Mouse (Mus musculus): ENCODE data around the gene Gbx2.

Gbx2 gene

DNA sequence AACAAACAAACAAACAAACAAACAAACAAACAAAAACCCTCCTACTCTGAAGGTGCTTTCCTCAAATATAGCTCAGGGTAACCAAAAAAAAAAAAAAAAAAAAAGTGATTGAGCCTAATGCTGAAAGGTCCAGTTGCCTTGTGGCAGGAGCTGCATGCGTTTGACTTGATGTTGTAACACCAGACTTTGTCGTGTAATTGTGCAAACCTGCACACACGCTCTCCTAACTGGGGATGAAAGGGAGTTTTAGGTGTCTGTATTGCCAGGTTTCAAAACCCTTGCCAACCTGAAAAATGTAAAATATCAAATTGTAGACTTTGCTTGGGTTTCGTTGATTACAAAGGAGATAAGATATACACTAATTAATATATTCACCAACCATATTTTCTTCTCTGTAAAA, 17.4 kb downstream of the Gbx2 start:
- peaks cover 58% of the 10 kb centered on the region for H3K4me1 ChIP-seq (replicated peaks; ENCODE audit: low read depth, low read length)
- no peak overlapping the region for H3K4me3 ChIP-seq (replicated peaks; ENCODE audit: low read length)
- no peak for TF ChIP-seq CTCF (conservative IDR thresholded peaks at IDR 0.05; ENCODE audit: low read length)
- TF ChIP-seq POU5F1 (IDR thresholded peaks at IDR 0.05; ENCODE audit: borderline replicate concordance, low read length), result no peak
- TF ChIP-seq NANOG (IDR thresholded peaks at IDR 0.05; ENCODE audit: borderline replicate concordance, low read length), result no peak
- H3K9me3 ChIP-seq (ENCODE audit: low read length), result no peaks in the 10 kb centered on the region
- no peaks in the 10 kb centered on the region for H3K36me3 ChIP-seq (ENCODE audit: insufficient read depth, low read length)
- H3K27me3 ChIP-seq (ENCODE audit: insufficient read depth, low read length), result peaks cover 19% of the 10 kb centered on the region

DNA sequence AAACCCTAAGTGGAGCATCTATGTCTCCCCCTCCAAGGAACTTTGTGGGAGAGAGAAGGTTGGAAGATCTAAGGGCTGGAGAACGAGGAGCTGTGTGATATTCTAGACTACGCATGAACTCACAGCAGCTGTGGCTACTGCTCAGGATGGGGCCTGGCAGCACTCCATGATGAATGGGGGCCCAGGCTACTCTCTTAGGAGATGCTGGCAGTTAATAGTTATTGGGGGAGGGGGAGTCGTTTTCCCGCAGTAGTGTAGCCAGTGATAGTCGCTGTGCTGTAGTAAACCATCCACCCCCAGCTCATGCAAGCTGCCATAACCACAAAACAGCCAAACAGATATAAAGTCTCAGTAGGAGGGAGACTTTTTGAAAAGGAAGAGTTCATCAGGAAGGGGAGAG, 18.6 kb downstream of the Gbx2 start:
- TF ChIP-seq POU5F1 (IDR thresholded peaks at IDR 0.05; ENCODE audit: borderline replicate concordance, low read length) (no peak), NANOG (IDR thresholded peaks at IDR 0.05; ENCODE audit: borderline replicate concordance, low read length) (no peak), CTCF (conservative IDR thresholded peaks at IDR 0.05; ENCODE audit: low read length) (no peak)
- H3K9me3 ChIP-seq (ENCODE audit: low read length), result no peaks in the 10 kb centered on the region
- no peak overlapping the region for H3K4me3 ChIP-seq (replicated peaks; ENCODE audit: low read length)
- H3K36me3 ChIP-seq (ENCODE audit: insufficient read depth, low read length), result no peaks in the 10 kb centered on the region
- peaks cover 10% of the 10 kb centered on the region; the same call in 1 of the 2 replicates for H3K27me3 ChIP-seq (ENCODE audit: insufficient read depth, low read length)
- peaks cover 48% of the 10 kb centered on the region for H3K4me1 ChIP-seq (replicated peaks; ENCODE audit: low read depth, low read length)

DNA sequence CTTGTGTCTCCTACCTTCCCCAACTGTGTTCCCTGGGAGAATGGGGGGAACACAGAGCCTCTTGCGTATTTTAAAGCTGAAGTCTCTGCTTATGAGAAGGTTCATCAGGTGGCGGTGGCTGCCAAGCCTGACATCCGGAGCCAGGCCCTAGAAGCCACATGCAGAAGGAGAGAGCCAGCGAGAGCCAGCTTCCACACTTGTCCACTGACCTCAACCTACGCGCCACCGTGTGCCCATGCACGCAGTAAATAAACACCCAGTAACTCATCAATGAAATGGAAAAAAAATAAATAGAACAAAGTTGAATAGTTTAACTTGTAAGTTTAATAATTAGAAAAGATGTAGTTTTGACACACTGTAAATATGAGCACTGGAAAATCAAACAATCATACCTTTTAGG, 21.2 kb downstream of the Gbx2 start:
- Histone ChIP-seq H3K27me3 (ENCODE audit: insufficient read depth, low read length) (no peaks in the 10 kb centered on the region), H3K4me1 (replicated peaks; ENCODE audit: low read depth, low read length) (peaks cover 46% of the 10 kb centered on the region), H3K36me3 (ENCODE audit: insufficient read depth, low read length) (no peaks in the 10 kb centered on the region), H3K9me3 (ENCODE audit: low read length) (peaks cover 6% of the 10 kb centered on the region), H3K4me3 (replicated peaks; ENCODE audit: low read length) (no peak overlapping the region)
- TF ChIP-seq POU5F1 (IDR thresholded peaks at IDR 0.05; ENCODE audit: borderline replicate concordance, low read length), result no peak
- TF ChIP-seq NANOG (IDR thresholded peaks at IDR 0.05; ENCODE audit: borderline replicate concordance, low read length), result no peak
- TF ChIP-seq CTCF (conservative IDR thresholded peaks at IDR 0.05; ENCODE audit: low read length), result no peak

DNA sequence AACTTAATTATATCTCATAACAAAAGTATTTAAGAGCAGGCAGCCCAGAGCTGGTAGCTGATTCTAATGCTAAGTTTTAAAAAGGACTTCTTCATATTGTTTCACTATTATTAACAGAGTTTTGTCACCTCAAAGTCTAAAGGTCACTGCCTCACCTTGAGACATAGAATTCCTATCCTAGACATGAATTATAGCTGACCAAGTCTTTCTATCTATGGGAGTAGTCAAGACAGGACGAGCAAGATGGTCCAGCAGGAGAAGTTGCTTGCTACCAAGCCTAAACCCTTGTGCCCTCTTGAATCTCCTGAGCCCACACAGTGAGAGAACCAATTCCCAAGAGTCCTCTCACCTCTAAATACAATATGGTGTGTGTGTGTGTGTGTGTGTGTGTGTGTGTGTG, 28.3 kb downstream of the Gbx2 start:
- no peaks in the 10 kb centered on the region for H3K36me3 ChIP-seq (ENCODE audit: insufficient read depth, low read length)
- no peak for TF ChIP-seq POU5F1 (IDR thresholded peaks at IDR 0.05; ENCODE audit: borderline replicate concordance, low read length)
- no peak for TF ChIP-seq CTCF (conservative IDR thresholded peaks at IDR 0.05; ENCODE audit: low read length)
- TF ChIP-seq NANOG (IDR thresholded peaks at IDR 0.05; ENCODE audit: borderline replicate concordance, low read length), result no peak
- H3K4me3 ChIP-seq (replicated peaks; ENCODE audit: low read length), result no peak overlapping the region
- H3K4me1 ChIP-seq (replicated peaks; ENCODE audit: low read depth, low read length), result peaks cover 21% of the 10 kb centered on the region
- peaks cover 6% of the 10 kb centered on the region for H3K9me3 ChIP-seq (ENCODE audit: low read length)
- no peaks in the 10 kb centered on the region for H3K27me3 ChIP-seq (ENCODE audit: insufficient read depth, low read length)

DNA sequence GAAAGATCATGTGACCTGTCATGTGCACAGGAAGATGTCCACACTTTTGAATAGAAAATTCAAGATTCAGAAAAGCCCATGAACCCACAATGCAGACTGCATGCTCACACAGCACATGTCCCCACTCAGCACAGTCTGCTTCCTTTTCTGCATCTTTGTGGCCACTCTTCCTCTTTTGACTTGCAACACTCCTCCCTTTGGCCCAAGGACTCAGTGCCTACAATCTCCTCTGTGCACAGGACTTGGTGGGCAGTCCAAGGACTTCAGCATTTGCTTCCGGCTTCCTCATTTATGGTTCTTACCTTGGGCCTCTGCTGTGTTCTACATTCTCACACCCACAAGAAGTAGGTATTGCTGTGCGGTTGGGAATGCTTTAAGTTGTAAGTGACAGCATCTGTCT, 28.7 kb downstream of the Gbx2 start:
- Histone ChIP-seq H3K4me3 (replicated peaks; ENCODE audit: low read length) (no peak overlapping the region), H3K9me3 (ENCODE audit: low read length) (peaks cover 6% of the 10 kb centered on the region), H3K4me1 (replicated peaks; ENCODE audit: low read depth, low read length) (peaks cover 21% of the 10 kb centered on the region), H3K27me3 (ENCODE audit: insufficient read depth, low read length) (no peaks in the 10 kb centered on the region), H3K36me3 (ENCODE audit: insufficient read depth, low read length) (no peaks in the 10 kb centered on the region)
- TF ChIP-seq NANOG (IDR thresholded peaks at IDR 0.05; ENCODE audit: borderline replicate concordance, low read length) (no peak), CTCF (conservative IDR thresholded peaks at IDR 0.05; ENCODE audit: low read length) (no peak), POU5F1 (IDR thresholded peaks at IDR 0.05; ENCODE audit: borderline replicate concordance, low read length) (no peak)

DNA sequence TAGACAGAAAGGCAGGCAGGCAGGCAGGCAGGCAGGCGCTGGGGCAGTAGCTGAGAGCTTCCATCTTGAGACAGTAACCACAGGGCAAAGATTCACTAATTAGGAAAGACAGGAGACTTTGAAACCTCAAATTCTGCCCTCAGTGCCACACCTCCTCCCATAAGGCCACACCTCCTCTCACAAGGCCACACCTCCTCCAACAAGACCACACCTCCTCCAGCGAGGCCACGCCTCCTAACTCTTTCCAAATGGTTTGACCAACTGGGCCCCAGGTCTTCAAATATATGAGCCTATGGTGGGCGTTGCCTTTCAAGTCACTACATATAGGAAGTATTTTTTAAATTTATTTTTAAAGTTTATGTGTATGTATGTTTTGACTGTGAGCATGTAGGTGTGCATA, 29.6 kb downstream of the Gbx2 start:
- H3K4me1 ChIP-seq (replicated peaks; ENCODE audit: low read depth, low read length), result peaks cover 21% of the 10 kb centered on the region
- H3K9me3 ChIP-seq (ENCODE audit: low read length), result peaks cover 5% of the 10 kb centered on the region
- TF ChIP-seq CTCF (conservative IDR thresholded peaks at IDR 0.05; ENCODE audit: low read length) (no peak), NANOG (IDR thresholded peaks at IDR 0.05; ENCODE audit: borderline replicate concordance, low read length) (no peak), POU5F1 (IDR thresholded peaks at IDR 0.05; ENCODE audit: borderline replicate concordance, low read length) (no peak)
- H3K36me3 ChIP-seq (ENCODE audit: insufficient read depth, low read length), result no peaks in the 10 kb centered on the region
- no peaks in the 10 kb centered on the region for H3K27me3 ChIP-seq (ENCODE audit: insufficient read depth, low read length)
- no peak overlapping the region for H3K4me3 ChIP-seq (replicated peaks; ENCODE audit: low read length)

DNA sequence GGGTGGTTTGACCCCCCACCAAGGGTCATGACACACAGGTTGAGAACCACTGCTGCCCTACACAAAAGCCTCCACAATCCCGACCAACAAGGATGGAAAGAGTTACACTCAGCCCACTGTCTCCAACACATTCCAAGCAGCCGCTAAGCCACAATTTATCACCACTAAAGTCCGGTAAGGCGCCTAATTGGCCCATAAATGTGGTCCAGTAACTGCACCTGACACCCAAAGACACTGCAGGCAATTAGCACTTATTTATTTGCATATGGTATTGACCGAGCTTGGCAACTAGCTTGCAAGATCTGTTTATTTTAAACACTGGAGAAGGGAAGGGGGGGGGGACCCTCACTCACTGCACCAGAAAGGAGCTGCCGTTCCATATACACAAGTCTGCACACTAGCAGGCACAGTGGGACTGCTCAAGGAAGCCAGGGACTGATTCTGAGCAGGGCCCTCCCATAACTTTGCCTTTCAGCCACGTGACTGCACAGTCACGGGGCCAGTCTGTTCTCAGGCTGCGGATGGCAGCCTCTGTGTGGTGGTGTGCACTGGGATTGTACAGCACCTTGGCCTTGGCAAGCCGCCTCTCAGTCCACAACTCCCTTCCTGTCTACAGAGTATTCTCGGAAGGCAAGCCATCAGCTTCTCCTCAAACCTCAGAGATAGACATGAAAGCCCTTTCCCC, 31.1 kb downstream of the Gbx2 start:
- Histone ChIP-seq H3K4me1 (replicated peaks; ENCODE audit: low read depth, low read length) (peaks cover 35% of the 10 kb centered on the region), H3K36me3 (ENCODE audit: insufficient read depth, low read length) (no peaks in the 10 kb centered on the region), H3K9me3 (ENCODE audit: low read length) (no peaks in the 10 kb centered on the region), H3K27me3 (ENCODE audit: insufficient read depth, low read length) (no peaks in the 10 kb centered on the region), H3K4me3 (replicated peaks; ENCODE audit: low read length) (no peak overlapping the region)
- no peak for TF ChIP-seq POU5F1 (IDR thresholded peaks at IDR 0.05; ENCODE audit: borderline replicate concordance, low read length)
- no peak for TF ChIP-seq CTCF (conservative IDR thresholded peaks at IDR 0.05; ENCODE audit: low read length)
- TF ChIP-seq NANOG (IDR thresholded peaks at IDR 0.05; ENCODE audit: borderline replicate concordance, low read length), result no peak

DNA sequence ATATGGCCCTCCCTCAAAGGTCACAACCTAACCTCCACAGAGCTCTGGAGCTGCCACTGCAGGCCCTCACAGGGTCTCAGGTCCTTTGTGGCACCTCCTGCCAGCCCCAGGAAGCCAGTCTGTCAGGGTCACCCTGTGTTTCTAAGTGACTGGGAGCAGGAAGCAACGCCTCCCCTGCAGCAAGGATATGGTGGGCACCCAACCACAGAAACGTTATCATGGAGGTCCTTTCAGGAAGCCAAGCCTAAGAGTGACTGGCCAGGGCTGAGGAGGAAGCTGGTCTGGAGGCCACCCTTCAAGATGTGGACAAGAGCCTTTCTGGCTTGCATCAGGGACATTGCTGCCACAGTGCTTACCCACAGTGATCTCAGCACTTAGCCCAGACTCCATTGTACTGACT, 31.9 kb downstream of the Gbx2 start:
- no peak overlapping the region for H3K4me3 ChIP-seq (replicated peaks; ENCODE audit: low read length)
- TF ChIP-seq NANOG (IDR thresholded peaks at IDR 0.05; ENCODE audit: borderline replicate concordance, low read length) (no peak), CTCF (conservative IDR thresholded peaks at IDR 0.05; ENCODE audit: low read length) (no peak)

DNA sequence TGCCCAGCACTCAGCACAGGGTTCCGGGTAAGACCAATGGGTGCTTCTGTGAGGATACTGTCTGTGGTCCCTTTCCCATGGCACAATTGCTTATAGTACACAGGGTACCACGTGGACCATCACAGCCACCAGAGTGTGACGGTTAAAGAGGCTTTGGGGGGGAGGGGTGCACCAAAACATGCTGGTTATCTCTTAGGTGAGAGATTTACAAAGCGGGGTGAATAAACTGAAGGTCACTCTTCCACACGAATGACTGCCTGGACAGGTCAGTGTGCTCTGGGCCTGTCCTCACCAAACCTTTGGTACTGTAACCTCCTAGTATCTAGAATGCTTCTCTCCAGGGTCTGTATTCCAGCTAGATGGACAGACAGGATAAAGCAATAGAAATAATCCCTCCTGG, 35.2 kb downstream of the Gbx2 start:
- no peaks in the 10 kb centered on the region for H3K9me3 ChIP-seq (ENCODE audit: low read length)
- H3K36me3 ChIP-seq (ENCODE audit: insufficient read depth, low read length), result no peaks in the 10 kb centered on the region
- H3K27me3 ChIP-seq (ENCODE audit: insufficient read depth, low read length), result peaks cover 6% of the 10 kb centered on the region; the same call in 1 of the 2 replicates
- TF ChIP-seq POU5F1 (IDR thresholded peaks at IDR 0.05; ENCODE audit: borderline replicate concordance, low read length) (no peak), NANOG (IDR thresholded peaks at IDR 0.05; ENCODE audit: borderline replicate concordance, low read length) (no peak), CTCF (conservative IDR thresholded peaks at IDR 0.05; ENCODE audit: low read length) (no peak)
- H3K4me1 ChIP-seq (replicated peaks; ENCODE audit: low read depth, low read length), result peaks cover 71% of the 10 kb centered on the region
- H3K4me3 ChIP-seq (replicated peaks; ENCODE audit: low read length), result no peak overlapping the region

More for the DNA sequence above, 31.9 kb downstream of the Gbx2 start:
- Histone ChIP-seq H3K4me1 (replicated peaks; ENCODE audit: low read depth, low read length) (peaks cover 44% of the 10 kb centered on the region), H3K27me3 (ENCODE audit: insufficient read depth, low read length) (no peaks in the 10 kb centered on the region), H3K9me3 (ENCODE audit: low read length) (no peaks in the 10 kb centered on the region), H3K36me3 (ENCODE audit: insufficient read depth, low read length) (no peaks in the 10 kb centered on the region)

Measured in E14TG2a.4 (cell line).